Mouse (Mus musculus): ENCODE data around the gene Ufsp1. TPM values are rescaled to one million over a fixed set of nuclear protein-coding genes. Genes with fewer than 3 reads are reported as not detected.

Ufsp1 gene
- polyA plus RNA-seq, 1 experiment from 2014 or later: 8.5 TPM

DNA sequence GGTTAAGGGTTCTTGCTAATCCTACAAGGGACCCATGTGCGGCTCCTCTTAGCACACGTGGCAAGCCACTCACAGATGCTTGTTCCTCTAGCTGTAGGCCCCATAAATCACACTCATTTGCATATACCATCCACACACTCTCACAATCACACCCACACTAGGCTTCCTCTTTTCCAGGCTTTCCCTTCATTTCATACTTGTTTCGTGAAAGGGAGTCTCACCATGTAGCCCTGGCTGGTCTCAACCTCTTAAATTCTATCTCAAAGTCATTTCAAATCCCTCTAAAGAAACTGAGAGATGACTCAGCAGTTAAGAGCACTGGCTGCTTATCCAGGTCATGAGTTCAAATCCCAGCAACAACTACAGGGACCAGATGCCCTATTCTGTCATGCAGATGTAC, 11.4 kb downstream of the Ufsp1 start:
- no peak for ATAC-seq (replicated peaks; ENCODE audit: extremely low read depth, insufficient read depth, low FRiP score)

DNA sequence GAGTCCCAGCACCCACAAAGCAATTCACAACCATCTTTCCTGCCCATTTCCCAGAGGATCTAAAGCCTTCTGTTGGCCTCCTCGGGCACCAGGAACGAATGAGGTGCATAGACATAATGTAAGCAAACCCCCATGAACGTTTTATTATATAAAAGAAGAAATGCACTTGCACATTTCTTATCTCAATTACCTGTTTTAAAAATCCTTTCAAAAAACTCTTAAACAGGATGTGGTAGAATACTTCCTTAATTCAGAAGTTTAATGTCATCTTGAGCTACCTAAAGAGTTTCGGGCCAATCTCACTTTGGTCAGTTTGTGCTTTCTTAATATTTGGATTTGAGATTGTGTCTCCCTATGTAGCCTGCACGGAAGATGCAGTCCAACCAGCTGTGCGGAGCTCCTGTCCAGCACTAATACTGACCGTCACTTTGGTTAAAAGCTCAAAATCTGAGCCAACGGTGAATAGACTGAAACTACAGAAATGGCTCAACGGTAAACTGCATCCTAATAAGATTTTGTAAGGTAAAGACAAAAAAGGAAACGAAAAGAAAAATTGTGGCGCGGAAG, 12.1 kb downstream of the Ufsp1 start:
- H3K4me1 ChIP-seq (ENCODE audit: control insufficient read depth, insufficient read depth, low read length): peaks cover 34% of the 10 kb centered on the region
- H3K9ac ChIP-seq (ENCODE audit: low read length): peak overlapping the region; percentile 93
- peaks cover 45% of the 10 kb centered on the region for H3K36me3 ChIP-seq (ENCODE audit: control insufficient read depth, insufficient read depth)
- no peaks in the 10 kb centered on the region for H3K9me3 ChIP-seq (replicated peaks; ENCODE audit: control insufficient read depth, low read length)
- H3K27me3 ChIP-seq (ENCODE audit: control insufficient read depth, insufficient read depth, low read length): no peaks in the 10 kb centered on the region
- H3K27ac ChIP-seq (ENCODE audit: low read length): peak overlapping the region; percentile 95
- peak overlapping the region; percentile 88 for H3K4me2 ChIP-seq (ENCODE audit: low read depth, low read length)
- peak overlapping the region; percentile 82 for H3K4me3 ChIP-seq (ENCODE audit: low read length)
- ATAC-seq (replicated peaks; ENCODE audit: extremely low read depth, insufficient read depth, low FRiP score): no peak
- WGBS: 14% methylated on average over 12 of the region's 12 CpGs

More for the DNA sequence above, 11.4 kb downstream of the Ufsp1 start:
- Histone ChIP-seq H3K27me3 (ENCODE audit: control insufficient read depth, insufficient read depth, low read length) (no peaks in the 10 kb centered on the region), H3K9me3 (replicated peaks; ENCODE audit: control insufficient read depth, low read length) (no peaks in the 10 kb centered on the region), H3K4me1 (ENCODE audit: control insufficient read depth, insufficient read depth, low read length) (peaks cover 34% of the 10 kb centered on the region), H3K27ac (ENCODE audit: low read length) (no peak overlapping the region), H3K4me3 (ENCODE audit: low read length) (peak overlapping the region; percentile 82), H3K9ac (ENCODE audit: low read length) (peak overlapping the region; percentile 93), H3K36me3 (ENCODE audit: control insufficient read depth, insufficient read depth) (peaks cover 49% of the 10 kb centered on the region), H3K4me2 (ENCODE audit: low read depth, low read length) (peak overlapping the region; percentile 88)
- WGBS: 64% methylated on average over 3 of the region's 3 CpGs

DNA sequence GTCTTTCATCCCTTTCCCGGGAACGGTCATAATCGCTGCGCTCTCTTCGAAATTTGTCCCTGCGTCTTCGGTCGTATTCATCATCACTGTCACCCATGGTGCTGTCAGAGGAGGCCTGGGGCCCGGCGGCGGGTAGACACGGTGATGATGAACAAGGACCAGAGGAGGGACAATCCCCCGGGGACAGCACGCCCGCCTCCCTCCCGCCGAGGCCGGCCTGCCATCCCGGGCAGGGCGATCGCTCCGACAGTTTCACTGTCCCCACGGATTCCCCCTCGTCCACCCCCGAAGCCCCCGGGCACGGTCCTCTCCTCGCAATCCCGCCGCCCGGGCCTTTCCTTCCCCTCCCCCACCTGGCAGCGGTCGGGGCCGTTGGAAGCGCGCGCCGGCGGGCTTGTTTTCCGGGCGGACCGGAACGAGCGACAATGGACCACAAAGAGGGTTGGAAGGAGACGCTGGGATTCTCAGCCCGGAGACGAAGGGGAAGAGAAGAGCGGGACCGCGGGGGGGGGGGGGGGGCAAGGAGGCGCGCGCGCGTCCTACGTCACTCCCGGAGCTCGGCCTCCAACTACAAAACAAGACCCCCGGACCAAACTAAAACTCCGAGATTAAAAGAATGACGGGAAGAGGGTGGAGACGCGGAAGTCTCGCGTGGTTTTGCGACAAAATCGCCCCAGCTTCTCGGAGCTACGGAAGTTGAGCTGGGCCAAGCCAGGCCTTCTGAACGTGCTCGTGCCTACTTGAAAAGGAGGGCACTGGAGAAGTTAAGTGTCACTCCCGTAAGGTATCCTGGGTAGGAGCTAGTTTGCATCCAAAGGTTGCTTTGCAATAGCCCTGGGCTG, 12.9 kb downstream of the Ufsp1 start, which contains the start of gene Srrt:
Gene Srrt, minus strand, starts transcription at position 604 of the 842 bp plus-strand sequence.
- peak within 1 kb of the TSS; percentile 95 for H3K27ac ChIP-seq (ENCODE audit: low read length)
- H3K9ac ChIP-seq (ENCODE audit: low read length): peak within 1 kb of the TSS; percentile 93
- no peaks in the 10 kb centered on the region for H3K9me3 ChIP-seq (replicated peaks; ENCODE audit: control insufficient read depth, low read length)
- H3K36me3 ChIP-seq (ENCODE audit: control insufficient read depth, insufficient read depth): peaks cover 44% of the 10 kb centered on the region
- peaks cover 37% of the 10 kb centered on the region for H3K4me1 ChIP-seq (ENCODE audit: control insufficient read depth, insufficient read depth, low read length)
- WGBS: under 1% methylated on average over 68 of the region's 72 CpGs
- peak within 1 kb of the TSS; percentile 82 for H3K4me3 ChIP-seq (ENCODE audit: low read length)
- peak; percentile 90 for ATAC-seq (replicated peaks; ENCODE audit: extremely low read depth, insufficient read depth, low FRiP score)
- H3K4me2 ChIP-seq (ENCODE audit: low read depth, low read length): peak within 1 kb of the TSS; percentile 88
- no peaks in the 10 kb centered on the region for H3K27me3 ChIP-seq (ENCODE audit: control insufficient read depth, insufficient read depth, low read length)

DNA sequence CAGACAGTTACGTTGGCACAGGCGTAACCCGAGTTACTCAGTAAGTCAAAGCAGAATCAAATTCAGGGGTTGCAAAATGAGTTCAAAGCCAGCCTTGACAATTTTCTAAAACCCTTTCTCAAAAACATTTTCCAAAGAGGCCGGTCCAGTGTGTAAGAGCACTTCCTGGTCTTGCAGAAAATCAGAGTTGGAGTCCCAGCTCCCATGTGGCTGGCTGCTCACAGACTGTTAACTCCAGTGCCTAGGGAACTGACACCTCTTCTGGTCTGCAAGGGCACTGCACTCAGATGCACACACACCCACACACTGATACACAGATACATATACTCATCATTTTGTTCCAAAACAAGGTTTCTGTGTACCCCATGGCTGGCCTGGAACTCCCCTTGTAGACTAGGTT, 13.9 kb downstream of the Ufsp1 start:
- peaks cover 34% of the 10 kb centered on the region for H3K36me3 ChIP-seq (ENCODE audit: control insufficient read depth, insufficient read depth)

DNA sequence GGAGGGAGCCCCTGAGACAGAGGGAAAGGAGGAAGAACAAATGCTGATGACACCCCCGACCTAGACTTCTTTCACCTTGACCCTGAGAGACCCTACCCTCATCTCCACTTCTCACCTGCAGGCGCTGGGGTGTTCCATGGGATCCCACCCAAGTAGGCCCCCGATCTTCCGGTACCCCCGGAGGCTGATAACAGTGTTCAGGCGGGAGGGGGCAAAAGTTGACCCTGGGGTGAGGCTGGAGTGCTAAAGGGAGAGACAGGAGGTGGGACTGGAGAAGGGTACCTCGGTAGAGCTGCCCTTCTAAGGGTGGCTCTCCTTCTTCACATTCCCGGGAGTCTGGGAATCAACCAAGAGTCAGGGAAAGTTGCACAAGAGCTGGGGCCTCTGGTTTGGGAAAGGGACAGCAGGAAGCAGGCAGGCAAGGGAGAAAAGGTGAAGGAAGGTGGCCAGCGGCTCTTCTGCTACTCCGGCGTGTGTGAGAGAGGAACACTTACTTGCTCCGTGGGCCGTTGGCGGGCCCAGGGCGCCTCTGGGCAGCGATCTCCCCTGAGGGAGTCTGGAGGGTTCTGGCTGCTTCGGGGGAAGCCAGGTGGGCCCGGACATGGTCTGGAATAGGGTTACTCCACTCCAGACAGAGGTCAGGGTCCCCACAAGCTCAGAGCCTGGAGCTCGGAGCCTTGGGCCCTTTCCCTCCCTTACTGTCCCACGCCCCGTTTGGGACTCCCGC, 19.2 kb downstream of the Ufsp1 start:
- ATAC-seq (replicated peaks; ENCODE audit: extremely low read depth, insufficient read depth, low FRiP score): peak; percentile 47
- Histone ChIP-seq H3K4me1 (ENCODE audit: control insufficient read depth, insufficient read depth, low read length) (peaks cover 25% of the 10 kb centered on the region), H3K9ac (ENCODE audit: low read length) (peak overlapping the region; percentile 89), H3K4me2 (ENCODE audit: low read depth, low read length) (peak overlapping the region; percentile 90), H3K36me3 (ENCODE audit: control insufficient read depth, insufficient read depth) (peaks cover 30% of the 10 kb centered on the region), H3K27me3 (ENCODE audit: control insufficient read depth, insufficient read depth, low read length) (no peaks in the 10 kb centered on the region), H3K4me3 (ENCODE audit: low read length) (peak overlapping the region; percentile 74), H3K9me3 (replicated peaks; ENCODE audit: control insufficient read depth, low read length) (no peaks in the 10 kb centered on the region), H3K27ac (ENCODE audit: low read length) (peak overlapping the region; percentile 87)
- WGBS: 2% methylated on average over 22 of the region's 22 CpGs

More for the DNA sequence above, 13.9 kb downstream of the Ufsp1 start:
- Histone ChIP-seq H3K4me2 (ENCODE audit: low read depth, low read length) (peak overlapping the region; percentile 78), H3K9me3 (replicated peaks; ENCODE audit: control insufficient read depth, low read length) (no peaks in the 10 kb centered on the region), H3K9ac (ENCODE audit: low read length) (peak overlapping the region; percentile 93), H3K27me3 (ENCODE audit: control insufficient read depth, insufficient read depth, low read length) (no peaks in the 10 kb centered on the region), H3K4me1 (ENCODE audit: control insufficient read depth, insufficient read depth, low read length) (peaks cover 47% of the 10 kb centered on the region), H3K4me3 (ENCODE audit: low read length) (peak overlapping the region; percentile 82), H3K27ac (ENCODE audit: low read length) (peak overlapping the region; percentile 95)
- 96% methylated on average over 4 of the region's 4 CpGs for WGBS
- no peak for ATAC-seq (replicated peaks; ENCODE audit: extremely low read depth, insufficient read depth, low FRiP score)

DNA sequence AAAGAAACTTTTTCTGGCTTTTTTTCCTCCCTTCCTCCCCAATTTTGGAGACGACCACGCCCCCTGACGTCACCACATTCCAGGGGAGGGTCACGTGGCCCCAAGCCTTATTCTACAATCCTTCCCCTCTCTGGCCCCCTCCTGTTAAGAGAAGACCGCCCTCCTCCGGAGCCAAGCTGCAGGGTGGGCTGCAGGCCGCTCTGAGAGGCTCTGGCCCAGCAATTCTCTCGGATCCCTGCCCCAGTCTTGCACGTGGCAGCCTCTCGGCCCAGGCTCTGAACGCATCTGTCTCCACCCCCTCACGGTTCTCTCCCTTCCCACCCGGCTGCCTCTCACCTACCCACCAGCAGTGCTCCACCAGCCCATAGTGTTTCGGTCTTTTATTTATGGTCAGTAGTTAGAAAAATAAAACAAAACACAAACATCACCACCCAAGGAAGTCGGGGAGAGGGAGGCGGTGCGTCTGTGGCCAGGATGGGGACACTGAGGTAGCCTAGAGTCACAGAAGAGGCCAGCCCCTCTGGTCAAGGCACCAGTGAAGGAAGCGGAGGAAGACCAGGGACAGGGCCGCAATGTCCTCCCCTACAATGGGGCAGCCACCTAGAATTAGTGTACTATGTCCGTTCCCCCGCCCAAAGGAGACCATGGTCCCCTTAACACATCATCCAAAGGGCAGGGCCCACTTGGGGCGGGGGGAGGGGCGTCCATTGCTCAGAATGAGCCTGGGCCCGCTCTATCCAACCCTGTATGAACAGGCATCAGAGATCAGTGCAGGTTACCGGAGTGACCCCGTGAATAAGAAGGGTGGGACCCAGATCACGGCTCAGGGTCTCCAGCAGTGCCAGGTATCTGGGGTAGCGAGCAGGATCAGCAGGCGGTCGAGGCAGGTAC, 20.0 kb downstream of the Ufsp1 start, which contains the start of gene Trip6:
Gene Trip6, minus strand, starts transcription at position 212 of the 891 bp plus-strand sequence.
- H3K27ac ChIP-seq (ENCODE audit: low read length): peak within 1 kb of the TSS; percentile 87
- H3K9ac ChIP-seq (ENCODE audit: low read length): peak within 1 kb of the TSS; percentile 89
- peak within 1 kb of the TSS; percentile 74 for H3K4me3 ChIP-seq (ENCODE audit: low read length)
- H3K4me1 ChIP-seq (ENCODE audit: control insufficient read depth, insufficient read depth, low read length): peaks cover 25% of the 10 kb centered on the region
- H3K4me2 ChIP-seq (ENCODE audit: low read depth, low read length): peak within 1 kb of the TSS; percentile 90
- H3K27me3 ChIP-seq (ENCODE audit: control insufficient read depth, insufficient read depth, low read length): no peaks in the 10 kb centered on the region
- no peaks in the 10 kb centered on the region for H3K9me3 ChIP-seq (replicated peaks; ENCODE audit: control insufficient read depth, low read length)
- 22% methylated on average over 30 of the region's 30 CpGs for WGBS
- peaks cover 21% of the 10 kb centered on the region for H3K36me3 ChIP-seq (ENCODE audit: control insufficient read depth, insufficient read depth)
- peak; percentile 89 for ATAC-seq (replicated peaks; ENCODE audit: extremely low read depth, insufficient read depth, low FRiP score)

DNA sequence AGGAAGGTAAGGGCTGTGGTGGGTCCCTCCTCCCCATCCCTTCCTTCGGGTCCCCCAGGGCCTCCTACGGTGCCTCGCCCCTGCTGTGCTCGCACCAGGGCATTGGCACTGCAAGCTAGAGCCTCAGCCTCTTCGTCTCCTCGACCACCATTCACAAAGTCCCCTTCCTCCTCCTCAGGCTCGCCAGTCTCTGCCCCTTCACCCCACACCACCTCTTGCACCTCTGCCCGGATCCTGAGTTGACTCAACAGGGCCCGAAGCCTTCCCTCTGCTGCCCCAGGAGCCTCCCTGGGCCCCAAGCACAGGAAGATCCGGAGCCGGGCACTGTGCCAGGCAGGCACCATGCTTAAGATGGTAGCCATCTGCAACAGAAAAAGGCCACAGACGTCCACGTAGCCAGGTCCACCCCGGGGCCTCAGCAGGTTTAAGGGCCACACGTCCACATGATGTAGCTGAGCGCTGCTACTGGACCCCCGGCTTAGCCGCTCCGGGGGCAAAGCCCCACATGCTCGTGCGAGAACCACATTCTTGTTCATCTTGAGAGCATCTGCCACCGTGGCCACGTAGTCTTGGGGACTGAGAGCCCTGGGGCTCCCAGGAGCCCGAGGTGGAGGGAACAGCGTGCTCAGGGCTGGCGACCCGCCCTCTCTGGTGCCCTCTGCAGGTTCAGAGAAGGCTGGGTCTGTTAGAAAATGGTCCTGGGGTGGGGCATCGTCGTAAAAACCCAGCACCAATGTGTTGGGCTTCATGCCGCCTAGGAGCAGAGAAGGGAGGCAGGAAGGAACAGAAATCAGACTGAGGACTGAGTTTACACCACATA, 20.9 kb downstream of the Ufsp1 start:
- peak overlapping the region; percentile 89 for H3K9ac ChIP-seq (ENCODE audit: low read length)
- H3K27ac ChIP-seq (ENCODE audit: low read length): peak overlapping the region; percentile 87
- 49% methylated on average over 30 of the region's 30 CpGs for WGBS
- peaks cover 13% of the 10 kb centered on the region for H3K36me3 ChIP-seq (ENCODE audit: control insufficient read depth, insufficient read depth)
- peaks cover 25% of the 10 kb centered on the region for H3K4me1 ChIP-seq (ENCODE audit: control insufficient read depth, insufficient read depth, low read length)
- H3K27me3 ChIP-seq (ENCODE audit: control insufficient read depth, insufficient read depth, low read length): no peaks in the 10 kb centered on the region
- H3K9me3 ChIP-seq (replicated peaks; ENCODE audit: control insufficient read depth, low read length): no peaks in the 10 kb centered on the region
- ATAC-seq (replicated peaks; ENCODE audit: extremely low read depth, insufficient read depth, low FRiP score): no peak
- H3K4me3 ChIP-seq (ENCODE audit: low read length): no peak overlapping the region
- H3K4me2 ChIP-seq (ENCODE audit: low read depth, low read length): no peak overlapping the region
